Mouse (Mus musculus) thymus, postnatal 4 days (tissue): Measurements from ENCODE around the gene Cd244a.

ENCODE experiments used
- DNase-seq: peaks from one replicate; pipeline ENCODE4 v3.0.0; 2021

Gene Cd244a

GRCm38 (mm10) chr1:171558898-171559297 lies at the start of gene Cd244a:
Cd244a (plus strand) TSS chr1:171559193.
- no peak for DNase-seq

- DNase-seq = no peak
Measured at GRCm38 (mm10) chr1:171513234-171513633, 45.8 kb upstream of the Cd244a start.

- no peak for DNase-seq
Measured at GRCm38 (mm10) chr1:171513760-171514159, 45.2 kb upstream of the Cd244a start.

GRCm38 (mm10) chr1:171515039-171515438 lies 44.0 kb upstream of the Cd244a start:
- DNase-seq = peak; percentile 60

GRCm38 (mm10) chr1:171515557-171515956 lies 43.4 kb upstream of the Cd244a start:
- no peak for DNase-seq

GRCm38 (mm10) chr1:171531367-171531766 lies 27.6 kb upstream of the Cd244a start:
- DNase-seq = no peak

- DNase-seq = peak; percentile 30
Measured at GRCm38 (mm10) chr1:171532830-171533229, 26.2 kb upstream of the Cd244a start.

- no peak for DNase-seq
Measured at GRCm38 (mm10) chr1:171534557-171534956, 24.4 kb upstream of the Cd244a start.

- DNase-seq = no peak
Measured at GRCm38 (mm10) chr1:171535194-171535593, 23.8 kb upstream of the Cd244a start, which contains the start of gene Itln1. Itln1 (minus strand) TSS chr1:171535294.

- DNase-seq = no peak
Measured at GRCm38 (mm10) chr1:171540694-171541093, 18.3 kb upstream of the Cd244a start.

- peak; percentile 38 for DNase-seq
Measured at GRCm38 (mm10) chr1:171551326-171551725, 7.7 kb upstream of the Cd244a start.

- DNase-seq = no peak
Measured at GRCm38 (mm10) chr1:171552230-171552629, 6.8 kb upstream of the Cd244a start.

GRCm38 (mm10) chr1:171553359-171554341 lies 5.3 kb upstream of the Cd244a start:
- DNase-seq = no peak

GRCm38 (mm10) chr1:171556366-171556765 lies 2.6 kb upstream of the Cd244a start:
- no peak for DNase-seq

GRCm38 (mm10) chr1:171558407-171558806 lies 586 bp upstream of the Cd244a start:
- DNase-seq = no peak

GRCm38 (mm10) chr1:171560262-171560661 lies 1.3 kb downstream of the Cd244a start:
- DNase-seq = no peak

- no peak for DNase-seq
Measured at GRCm38 (mm10) chr1:171561200-171561599, 2.2 kb downstream of the Cd244a start.

- peak; percentile 32 for DNase-seq
Measured at GRCm38 (mm10) chr1:171561639-171562225, 2.7 kb downstream of the Cd244a start.

GRCm38 (mm10) chr1:171563042-171563441 lies 4.0 kb downstream of the Cd244a start:
- DNase-seq = no peak

- DNase-seq = peak; percentile 62
Measured at GRCm38 (mm10) chr1:171564247-171564646, 5.3 kb downstream of the Cd244a start.

- DNase-seq = no peak
Measured at GRCm38 (mm10) chr1:171565888-171566287, 6.9 kb downstream of the Cd244a start.

- peak; percentile 80 for DNase-seq
Measured at GRCm38 (mm10) chr1:171566777-171567176, 7.8 kb downstream of the Cd244a start.

GRCm38 (mm10) chr1:171568436-171568835 lies 9.4 kb downstream of the Cd244a start:
- DNase-seq = no peak

- no peak for DNase-seq
Measured at GRCm38 (mm10) chr1:171577168-171577567, 18.2 kb downstream of the Cd244a start.
